Mouse (Mus musculus): ENCODE results near the gene Eml1.

DNA sequence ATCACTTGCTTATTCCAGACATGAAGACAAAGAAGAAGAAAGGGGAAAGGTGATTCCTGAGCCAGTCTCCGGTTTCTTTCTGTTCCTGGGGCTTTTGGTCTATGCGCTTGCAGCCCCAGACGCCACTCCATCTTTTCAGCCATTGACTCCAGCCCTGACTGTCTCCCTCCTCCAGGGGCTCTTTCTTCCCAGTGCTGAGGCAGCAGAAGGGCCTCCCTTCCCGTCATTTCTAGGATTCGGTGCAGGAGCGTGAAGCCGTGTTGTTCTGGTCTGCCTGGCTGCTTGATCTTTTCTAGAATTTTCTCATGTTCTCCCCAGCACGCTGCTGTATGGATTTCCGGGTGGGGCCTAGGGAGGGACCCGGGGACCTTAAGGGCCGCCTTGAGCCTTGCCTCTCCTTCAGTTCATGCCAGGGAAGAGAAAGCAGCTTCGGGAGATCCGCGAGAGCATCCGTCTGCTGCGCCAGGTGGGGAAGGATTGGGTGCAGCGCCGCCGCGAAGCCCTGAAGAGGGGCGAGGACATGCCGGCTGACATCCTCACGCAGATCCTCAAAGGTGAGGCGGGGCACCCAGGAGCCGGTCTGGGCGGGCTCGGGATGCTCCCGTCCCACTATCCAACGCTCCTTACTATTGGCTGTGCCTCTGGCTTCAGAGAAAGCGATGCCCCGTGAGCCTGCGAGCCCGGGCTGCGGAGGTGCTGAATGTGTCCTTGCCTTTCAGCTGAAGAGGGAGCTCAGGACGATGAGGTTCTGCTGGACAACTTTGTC lies 18.2 kb upstream of the Eml1 start:
- TF ChIP-seq CTCF (IDR thresholded peaks at IDR 0.05; ENCODE audit: low read depth) (no peak), EP300 (IDR thresholded peaks at IDR 0.05; ENCODE audit: low read depth) (no peak)

Data from heart, postnatal 0 days (tissue).